Comparison of ENCODE assay signal across 19 mouse cellular contexts in the genomic region with DNA sequence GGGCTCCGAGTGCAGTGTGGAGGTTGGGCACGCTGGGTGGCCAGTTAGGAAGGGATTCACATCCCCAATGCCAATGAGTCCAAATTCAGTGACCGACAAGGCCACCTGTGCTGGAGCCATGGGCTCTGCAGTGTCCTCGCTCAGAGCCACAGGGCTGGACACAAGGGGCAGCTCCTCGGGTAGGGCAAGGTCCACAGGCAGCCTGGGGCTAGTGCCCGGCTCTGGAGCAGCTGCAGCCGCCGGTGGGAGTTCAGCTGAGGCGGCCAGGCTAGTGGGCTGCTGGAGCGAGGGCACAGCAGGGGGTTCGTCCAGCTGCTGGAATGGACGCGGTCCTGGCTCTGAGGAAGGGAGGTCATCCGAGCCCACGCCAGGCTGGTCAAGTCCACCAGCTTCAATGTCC. TPM values are rescaled to one million over a fixed set of nuclear protein-coding genes. Genes with fewer than 3 reads are reported as not detected.
DNase-seq lines count a peak whose midpoint lies in the region; ATAC-seq and TF ChIP-seq lines count a peak whose summit lies in the region.
"Had no signal": no experiment of that assay in that cellular context is flagged by ENCODE, and none has a peak within 500 bp of the region (broad histone marks: within the 10 kb centered on the region; RNA-seq: fewer than 3 reads in every experiment).

No protein-coding gene starts in this region.

- peak; percentile 46 for DNase-seq in forebrain, embryonic 11.5 days (ENCODE audit: low spot score)
- DNase-seq in kidney, adult 18-20 months: peak; percentile 55
- peak; percentile 9 for DNase-seq in urinary bladder, postnatal 10 days (ENCODE audit: low spot score)
- DNase-seq in urinary bladder, postnatal 14 days (ENCODE audit: low spot score): no peak
- peak; percentile 11 for DNase-seq in stomach, postnatal 0 days (ENCODE audit: low spot score)
- no peak for DNase-seq in thymus, postnatal 0 days (ENCODE audit: low spot score)
- DNase-seq: cerebellum, postnatal 14 days; embryo, embryonic 11 days; heart, adult 18-20 months; lung, adult 2 months; thymus, adult 2 months had no signal

- H3K4me3 ChIP-seq in forebrain, embryonic 11.5 days (ENCODE audit: low read depth, low read length): no peak overlapping the region
- H3K4me3 ChIP-seq in forebrain, embryonic 16.5 days (replicated peaks; ENCODE audit: low read length): no peak overlapping the region
- H3K4me3 ChIP-seq in kidney, embryonic 16.5 days (ENCODE audit: low read length): no peak overlapping the region
- no peak overlapping the region for H3K4me3 ChIP-seq in stomach, postnatal 0 days (ENCODE audit: low read depth, low read length)
- H3K4me3 ChIP-seq: neural tube, embryonic 13.5 days had no signal

- no peak for ATAC-seq in forebrain, embryonic 11.5 days (replicated peaks; ENCODE audit: low FRiP score)
- ATAC-seq in forebrain, embryonic 16.5 days: no peak
- ATAC-seq in kidney, embryonic 16.5 days (ENCODE audit: low FRiP score, low TSS enrichment): no peak
- ATAC-seq in stomach, postnatal 0 days (ENCODE audit: low FRiP score, low TSS enrichment): no peak
- ATAC-seq: forebrain, embryonic 14.5 days; hindbrain, postnatal 0 days had no signal

- TF ChIP-seq EP300 in stomach, postnatal 0 days (optimal IDR thresholded peaks at IDR 0.05): no peak

- 84% methylated on average over 15 of the region's 15 CpGs for WGBS in forebrain, embryonic 11.5 days
- WGBS in forebrain, embryonic 16.5 days: 78% methylated on average over 15 of the region's 15 CpGs
- WGBS in kidney, embryonic 16.5 days: 79% methylated on average over 14 of the region's 15 CpGs
- WGBS in stomach, postnatal 0 days: 95% methylated on average over 15 of the region's 15 CpGs

- no peaks in the 10 kb centered on the region for H3K27me3 ChIP-seq in forebrain, embryonic 11.5 days (ENCODE audit: control insufficient read depth, insufficient read depth, low read length)
- no peaks in the 10 kb centered on the region for H3K27me3 ChIP-seq in forebrain, embryonic 16.5 days (replicated peaks; ENCODE audit: control insufficient read depth, insufficient read depth, low read length)
- H3K27me3 ChIP-seq in kidney, embryonic 16.5 days (ENCODE audit: insufficient read depth, low read length): no peaks in the 10 kb centered on the region
- H3K27me3 ChIP-seq in stomach, postnatal 0 days (ENCODE audit: control insufficient read depth, insufficient read depth, low read length): no peaks in the 10 kb centered on the region
- H3K27me3 ChIP-seq: neural tube, embryonic 13.5 days had no signal

- no peak for TF ChIP-seq CTCF in stomach, postnatal 0 days (IDR thresholded peaks at IDR 0.05; ENCODE audit: low read depth)

- peaks cover 23% of the 10 kb centered on the region for H3K36me3 ChIP-seq in forebrain, embryonic 11.5 days (ENCODE audit: control insufficient read depth, insufficient read depth, low read length)
- H3K36me3 ChIP-seq in forebrain, embryonic 16.5 days (ENCODE audit: control insufficient read depth, insufficient read depth): peaks cover 31% of the 10 kb centered on the region
- peaks cover 71% of the 10 kb centered on the region for H3K36me3 ChIP-seq in kidney, embryonic 16.5 days (ENCODE audit: insufficient read depth, low read length)
- H3K36me3 ChIP-seq in stomach, postnatal 0 days (ENCODE audit: control insufficient read depth, insufficient read depth, low read length): peaks cover 26% of the 10 kb centered on the region

- no peaks in the 10 kb centered on the region for H3K9me3 ChIP-seq in forebrain, embryonic 11.5 days (ENCODE audit: control insufficient read depth, low read length)
- no peaks in the 10 kb centered on the region for H3K9me3 ChIP-seq in forebrain, embryonic 16.5 days (ENCODE audit: control insufficient read depth, low read length)
- H3K9me3 ChIP-seq in kidney, embryonic 16.5 days (ENCODE audit: low read length): no peaks in the 10 kb centered on the region
- no peaks in the 10 kb centered on the region for H3K9me3 ChIP-seq in stomach, postnatal 0 days (ENCODE audit: control insufficient read depth, low read length)
- H3K9me3 ChIP-seq: neural tube, embryonic 13.5 days had no signal

- no peak overlapping the region for H3K9ac ChIP-seq in forebrain, embryonic 11.5 days (ENCODE audit: low read length)
- no peak overlapping the region for H3K9ac ChIP-seq in forebrain, embryonic 16.5 days (replicated peaks; ENCODE audit: low read depth, low read length)
- H3K9ac ChIP-seq in kidney, embryonic 16.5 days (replicated peaks; ENCODE audit: low read length): no peak overlapping the region
- no peak overlapping the region for H3K9ac ChIP-seq in stomach, postnatal 0 days (ENCODE audit: low read length)
- H3K9ac ChIP-seq: neural tube, embryonic 13.5 days had no signal

- no peaks in the 10 kb centered on the region for H3K4me1 ChIP-seq in forebrain, embryonic 11.5 days (replicated peaks; ENCODE audit: control insufficient read depth, insufficient read depth, low read length)
- no peaks in the 10 kb centered on the region for H3K4me1 ChIP-seq in forebrain, embryonic 16.5 days (replicated peaks; ENCODE audit: control insufficient read depth, insufficient read depth, low read length)
- 0 out of 2 replicates have a peak, but pooled peaks cover 3% of the 10 kb centered on the region for H3K4me1 ChIP-seq in kidney, embryonic 16.5 days (ENCODE audit: insufficient read depth, low read length)
- no peaks in the 10 kb centered on the region for H3K4me1 ChIP-seq in stomach, postnatal 0 days (replicated peaks; ENCODE audit: control insufficient read depth, insufficient read depth)
- H3K4me1 ChIP-seq: neural tube, embryonic 13.5 days had no signal

- H3K27ac ChIP-seq in forebrain, embryonic 11.5 days (ENCODE audit: low read depth, low read length): no peak overlapping the region
- H3K27ac ChIP-seq in forebrain, embryonic 16.5 days (ENCODE audit: low read length): no peak overlapping the region
- H3K27ac ChIP-seq in kidney, embryonic 16.5 days (ENCODE audit: low read length): no peak overlapping the region
- H3K27ac ChIP-seq in stomach, postnatal 0 days (replicated peaks): no peak overlapping the region
- H3K27ac ChIP-seq: hindbrain, postnatal 0 days; neural tube, embryonic 13.5 days had no signal

- no peak overlapping the region for H3K4me2 ChIP-seq in forebrain, embryonic 11.5 days (ENCODE audit: low read depth, low read length, severe bottlenecking)
- H3K4me2 ChIP-seq in forebrain, embryonic 16.5 days (ENCODE audit: low read length): no peak overlapping the region
- H3K4me2 ChIP-seq in kidney, embryonic 16.5 days (replicated peaks; ENCODE audit: low read depth, low read length): no peak overlapping the region
- no peak overlapping the region for H3K4me2 ChIP-seq in stomach, postnatal 0 days (replicated peaks; ENCODE audit: low read depth)
- H3K4me2 ChIP-seq: midbrain, embryonic 11.5 days; neural tube, embryonic 13.5 days had no signal

RNA-seq across cellular contexts. Expression of gene Plpp2, which starts 7.9 kb away (rescaled TPM):
- 14.2 and 15.6 TPM in 2 replicates for polyA plus RNA-seq in forebrain, embryonic 11.5 days (2014; fragmentation: Nextera tagmentation; extraction: Ambion mirVana)
- 9.0 and 11.6 TPM in 2 replicates for polyA plus RNA-seq in forebrain, embryonic 16.5 days (2015; fragmentation: Nextera tagmentation; extraction: Ambion mirVana)
- polyA plus RNA-seq in kidney, embryonic 16.5 days (2015; fragmentation: Nextera tagmentation; extraction: Ambion mirVana): 53.6 and 58.1 TPM in 2 replicates
- 81.8 and 92.1 TPM in 2 replicates for polyA plus RNA-seq in stomach, postnatal 0 days (2015; fragmentation: Nextera tagmentation; extraction: Ambion mirVana)
- 3.3 and 4.2 TPM in 2 replicates for polyA plus RNA-seq in thymus, postnatal 0 days (2015; fragmentation: Nextera tagmentation; extraction: Ambion mirVana)

RNA-seq across cellular contexts. Expression of gene Mier2, which starts 13.5 kb away (rescaled TPM):
- polyA plus RNA-seq in forebrain, embryonic 11.5 days (2014; fragmentation: Nextera tagmentation; extraction: Ambion mirVana): 64.4 and 67.7 TPM in 2 replicates
- polyA plus RNA-seq in forebrain, embryonic 16.5 days (2015; fragmentation: Nextera tagmentation; extraction: Ambion mirVana): 59.8 and 68.5 TPM in 2 replicates
- polyA plus RNA-seq in kidney, embryonic 16.5 days (2015; fragmentation: Nextera tagmentation; extraction: Ambion mirVana): 56.2 and 60.1 TPM in 2 replicates
- 24.0 and 25.4 TPM in 2 replicates for polyA plus RNA-seq in stomach, postnatal 0 days (2015; fragmentation: Nextera tagmentation; extraction: Ambion mirVana)
- polyA plus RNA-seq in thymus, postnatal 0 days (2015; fragmentation: Nextera tagmentation; extraction: Ambion mirVana): 32.4 and 32.7 TPM in 2 replicates

RNA-seq across cellular contexts. Expression of gene Theg, which starts 45.6 kb away (rescaled TPM):
- polyA plus RNA-seq in forebrain, embryonic 11.5 days (2014; fragmentation: Nextera tagmentation; extraction: Ambion mirVana): not detected in 2 replicates
- not detected in 2 replicates for polyA plus RNA-seq in forebrain, embryonic 16.5 days (2015; fragmentation: Nextera tagmentation; extraction: Ambion mirVana)
- polyA plus RNA-seq in kidney, embryonic 16.5 days (2015; fragmentation: Nextera tagmentation; extraction: Ambion mirVana): not detected in 2 replicates
- not detected in 2 replicates for polyA plus RNA-seq in stomach, postnatal 0 days (2015; fragmentation: Nextera tagmentation; extraction: Ambion mirVana)
- polyA plus RNA-seq in thymus, postnatal 0 days (2015; fragmentation: Nextera tagmentation; extraction: Ambion mirVana): not detected in 2 replicates
- polyA plus RNA-seq: C2C12; forebrain, embryonic 14.5 days; hindbrain, postnatal 0 days; liver, adult 2 months; lung, adult 2 months; midbrain, embryonic 11.5 days; neural tube, embryonic 13.5 days; thymus, adult 2 months had no signal

Comparison
In these comparisons a context has a peak if more than half of its experiments do, and no peak if none do; other contexts are left out.
1. DNase-seq: peak in forebrain, embryonic 11.5 days (single experiment), kidney, adult 18-20 months (single experiment), urinary bladder, postnatal 10 days (single experiment) and stomach, postnatal 0 days (single experiment); none in urinary bladder, postnatal 14 days (single experiment) and thymus, postnatal 0 days (single experiment).